8 mouse cellular contexts compared by ENCODE assay signal in genomic region chr1:72254545-72255061, GRCm38 (mm10). TPM values are rescaled to one million over a fixed set of nuclear protein-coding genes. Genes with fewer than 3 reads are reported as not detected.
DNase-seq lines count a peak whose midpoint lies in the region; ATAC-seq and TF ChIP-seq lines count a peak whose summit lies in the region.

No protein-coding gene starts in this region.

- H3K4me1 ChIP-seq in ES-E14 (ENCODE audit: control insufficient read depth in 2 of 2, insufficient read depth in 2 of 2, low read length in 2 of 2, poor library complexity in 1 of 2), result peaks cover 0 to 9% of the 10 kb centered on the region in 2 experiments; a peak in 1 of 4 replicates
- peaks cover 18% of the 10 kb centered on the region for H3K4me1 ChIP-seq in forebrain, embryonic 16.5 days (replicated peaks; ENCODE audit: control insufficient read depth, insufficient read depth, low read length)
- peaks cover 18% of the 10 kb centered on the region; the same call in 1 of the 2 replicates for H3K4me1 ChIP-seq in lung, embryonic 15.5 days

- H3K9me3 ChIP-seq in ES-E14 (ENCODE audit: control insufficient read depth, insufficient read depth, low read depth, low read length), result no peaks in the 10 kb centered on the region
- H3K9me3 ChIP-seq in forebrain, embryonic 16.5 days (ENCODE audit: control insufficient read depth, low read length), result no peaks in the 10 kb centered on the region
- H3K9me3 ChIP-seq in lung, embryonic 15.5 days, result no peaks in the 10 kb centered on the region

- in situ Hi-C loops in ES-E14 (cut with MboI; ENCODE audit: low sequenced_read_pairs in 2 of 2, unreplicated experiment in 2 of 2), result no loop called here

- no peaks in the 10 kb centered on the region for H3K36me3 ChIP-seq in ES-E14 (ENCODE audit: control insufficient read depth, insufficient read depth, low read length, poor library complexity, severe bottlenecking)
- H3K36me3 ChIP-seq in forebrain, embryonic 16.5 days (ENCODE audit: control insufficient read depth, insufficient read depth), result no peaks in the 10 kb centered on the region
- no peaks in the 10 kb centered on the region for H3K36me3 ChIP-seq in lung, embryonic 15.5 days

- H3K9ac ChIP-seq in ES-E14 (ENCODE audit: insufficient read depth, low read depth, low read length, poor library complexity, severe bottlenecking), result peak overlapping the region; percentile 92
- peak overlapping the region; percentile 68 for H3K9ac ChIP-seq in forebrain, embryonic 16.5 days (replicated peaks; ENCODE audit: low read depth, low read length)
- H3K9ac ChIP-seq in lung, embryonic 15.5 days, result peak overlapping the region; percentile 47

- peak; percentile 90 for DNase-seq in ES-E14 (ENCODE audit: low read depth, low spot score)
- DNase-seq in cerebellum, adult 11-12 months, result peak; percentile 87
- peak; percentile 91 for DNase-seq in heart, postnatal 4 days
- peak; percentile 77 to 82 for DNase-seq in layer of hippocampus, adult 8-10 months (ENCODE audit: low spot score in 2 of 2)
- DNase-seq in ovary, adult 18-20 months (ENCODE audit: low spot score), result peak; percentile 88
- peak; percentile 89 for DNase-seq in thymus, postnatal 0 days (ENCODE audit: low spot score)

- ATAC-seq in forebrain, embryonic 16.5 days, result peak; percentile 91
- peak; percentile 91 for ATAC-seq in lung, embryonic 15.5 days (ENCODE audit: borderline replicate concordance, extremely low read depth, low FRiP score, low TSS enrichment)

- H3K4me3 ChIP-seq in ES-E14 (ENCODE audit: insufficient read depth in 1 of 2, low read depth in 1 of 2, low read length in 2 of 2, poor library complexity in 1 of 2, severe bottlenecking in 1 of 2), result peak overlapping the region; percentile 22 to 59
- H3K4me3 ChIP-seq in forebrain, embryonic 16.5 days (replicated peaks; ENCODE audit: low read length), result peak overlapping the region; percentile 51
- peak overlapping the region; percentile 49 for H3K4me3 ChIP-seq in lung, embryonic 15.5 days

- H3K4me2 ChIP-seq in forebrain, embryonic 16.5 days (ENCODE audit: low read length), result peak overlapping the region; percentile 80
- H3K4me2 ChIP-seq in lung, embryonic 15.5 days, result peak overlapping the region; percentile 75

- H3K27me3 ChIP-seq in forebrain, embryonic 16.5 days (replicated peaks; ENCODE audit: control insufficient read depth, insufficient read depth, low read length), result no peaks in the 10 kb centered on the region
- H3K27me3 ChIP-seq in lung, embryonic 15.5 days, result no peaks in the 10 kb centered on the region

- H3K27ac ChIP-seq in ES-E14 (ENCODE audit: insufficient read depth, low read depth, low read length, poor library complexity, severe bottlenecking), result peak overlapping the region; percentile 99
- peak overlapping the region; percentile 90 for H3K27ac ChIP-seq in forebrain, embryonic 16.5 days (ENCODE audit: low read length)
- H3K27ac ChIP-seq in lung, embryonic 15.5 days, result peak overlapping the region; percentile 94

- under 1% methylated on average over 35 of the region's 35 CpGs for WGBS in forebrain, embryonic 16.5 days
- WGBS in lung, embryonic 15.5 days, result under 1% methylated on average over 35 of the region's 35 CpGs

TF ChIP-seq in ES-E14, 5 proteins besides CTCF, POLR2A, EP300 and RAD21:
- peak; percentile 83 for TF ChIP-seq HCFC1 (IDR thresholded peaks at IDR 0.05; ENCODE audit: borderline replicate concordance, insufficient read depth, low read length)
- no peak for TF ChIP-seq MAFK (IDR thresholded peaks at IDR 0.05; ENCODE audit: insufficient read depth, low read depth, low read length)

RNA-seq across cellular contexts. Expression of gene Pecr, which starts 29.5 kb away (rescaled TPM):
- total RNA-seq in ES-E14 (2012; rRNA removed), result 14.3 and 16.8 TPM in 2 replicates
- polyA plus RNA-seq in forebrain, embryonic 16.5 days (2015; fragmentation: Nextera tagmentation; extraction: Ambion mirVana), result 9.7 and 11.2 TPM in 2 replicates
- total RNA-seq in heart, postnatal 4 days (2021), result 10 to 100 TPM; 11.7 to 12.1 TPM
- total RNA-seq in layer of hippocampus, adult 8-10 months (2022), result 1 to 10 TPM; 4.4 to 7.6 (median 6.3) TPM
- 23.0 and 24.8 TPM in 2 replicates for polyA plus RNA-seq in lung, embryonic 15.5 days (2015; fragmentation: Nextera tagmentation; extraction: Ambion mirVana)
- polyA plus RNA-seq in thymus, postnatal 0 days (2015; fragmentation: Nextera tagmentation; extraction: Ambion mirVana), result 15.3 and 15.6 TPM in 2 replicates

RNA-seq across cellular contexts. Expression of gene Tmem169, which starts 29.6 kb away (rescaled TPM):
- total RNA-seq in ES-E14 (2012; rRNA removed), result 0.32 and 0.36 TPM in 2 replicates
- polyA plus RNA-seq in forebrain, embryonic 16.5 days (2015; fragmentation: Nextera tagmentation; extraction: Ambion mirVana), result 32.8 and 39.8 TPM in 2 replicates
- under 1 TPM; 0.12 to 0.16 TPM for total RNA-seq in heart, postnatal 4 days (2021)
- 10 to 100 TPM; 11.6 to 17.4 (median 13.2) TPM for total RNA-seq in layer of hippocampus, adult 8-10 months (2022)
- 0.76 and 1.5 TPM in 2 replicates for polyA plus RNA-seq in lung, embryonic 15.5 days (2015; fragmentation: Nextera tagmentation; extraction: Ambion mirVana)
- polyA plus RNA-seq in thymus, postnatal 0 days (2015; fragmentation: Nextera tagmentation; extraction: Ambion mirVana), result 7.1 and 8.0 TPM in 2 replicates

RNA-seq across cellular contexts. Expression of gene Mreg, which starts 42.5 kb away (rescaled TPM):
- 92.1 and 94.8 TPM in 2 replicates for total RNA-seq in ES-E14 (2012; rRNA removed)
- 0.96 and 1.0 TPM in 2 replicates for polyA plus RNA-seq in forebrain, embryonic 16.5 days (2015; fragmentation: Nextera tagmentation; extraction: Ambion mirVana)
- total RNA-seq in heart, postnatal 4 days (2021), result 10 to 100 TPM; 17.7 to 21.1 TPM
- 1 to 10 TPM; 4.2 to 7.6 (median 5.8) TPM for total RNA-seq in layer of hippocampus, adult 8-10 months (2022)
- 2.3 and 4.8 TPM in 2 replicates for polyA plus RNA-seq in lung, embryonic 15.5 days (2015; fragmentation: Nextera tagmentation; extraction: Ambion mirVana)
- 74.9 and 80.1 TPM in 2 replicates for polyA plus RNA-seq in thymus, postnatal 0 days (2015; fragmentation: Nextera tagmentation; extraction: Ambion mirVana)

RNA-seq across cellular contexts. Expression of gene Xrcc5, which starts 52.6 kb away (rescaled TPM):
- total RNA-seq in ES-E14 (2012; rRNA removed), result 69.0 and 72.0 TPM in 2 replicates
- polyA plus RNA-seq in forebrain, embryonic 16.5 days (2015; fragmentation: Nextera tagmentation; extraction: Ambion mirVana), result 23.8 and 29.2 TPM in 2 replicates
- total RNA-seq in heart, postnatal 4 days (2021), result 10 to 100 TPM; 14.6 to 14.7 TPM
- 10 to 100 TPM; 16.1 to 19.2 (median 16.6) TPM for total RNA-seq in layer of hippocampus, adult 8-10 months (2022)
- 35.4 and 36.0 TPM in 2 replicates for polyA plus RNA-seq in lung, embryonic 15.5 days (2015; fragmentation: Nextera tagmentation; extraction: Ambion mirVana)
- 51.1 and 53.0 TPM in 2 replicates for polyA plus RNA-seq in thymus, postnatal 0 days (2015; fragmentation: Nextera tagmentation; extraction: Ambion mirVana)

Comparison
In these comparisons a context has a peak if more than half of its experiments do, and no peak if none do; other contexts are left out.
1. Peak in every context shown above with its lines: DNase-seq, ATAC-seq, H3K4me3 ChIP-seq and H3K27ac ChIP-seq.